Mouse (Mus musculus): Measurements from ENCODE around the gene Usp12. TPM values are rescaled to one million over a fixed set of nuclear protein-coding genes. Genes with fewer than 3 reads are reported as not detected.

Gene Usp12
- polyA plus RNA-seq, 1 experiment from 2014 or later, result 24.2 TPM

GRCm38 (mm10) chr5:146705411-146705810 is 89.4 kb downstream of the Usp12 start:
- Histone ChIP-seq H3K4me1 (no peaks in the 10 kb centered on the region), H3K9me3 (peaks cover 5% of the 10 kb centered on the region; the same call in 1 of the 2 replicates), H3K4me2 (replicated peaks) (no peak overlapping the region), H3K36me3 (no peaks in the 10 kb centered on the region), H3K9ac (no peak overlapping the region), H3K27me3 (replicated peaks) (no peaks in the 10 kb centered on the region), H3K27ac (no peak overlapping the region), H3K4me3 (no peak overlapping the region)
- 81% methylated on average over 6 of the region's 6 CpGs for WGBS
- no peak for ATAC-seq (ENCODE audit: low FRiP score, low read depth)

GRCm38 (mm10) chr5:146704241-146704640 is 90.6 kb downstream of the Usp12 start:
- Histone ChIP-seq H3K36me3 (no peaks in the 10 kb centered on the region), H3K4me3 (no peak overlapping the region), H3K9me3 (peaks cover 5% of the 10 kb centered on the region; the same call in 1 of the 2 replicates), H3K4me2 (replicated peaks) (no peak overlapping the region), H3K27me3 (replicated peaks) (no peaks in the 10 kb centered on the region), H3K9ac (no peak overlapping the region), H3K27ac (no peak overlapping the region), H3K4me1 (no peaks in the 10 kb centered on the region)
- ATAC-seq (ENCODE audit: low FRiP score, low read depth), result no peak
- WGBS, result 94% methylated on average over 4 of the region's 4 CpGs

- Histone ChIP-seq H3K9ac (no peak overlapping the region), H3K36me3 (no peaks in the 10 kb centered on the region), H3K27me3 (replicated peaks) (no peaks in the 10 kb centered on the region), H3K4me1 (no peaks in the 10 kb centered on the region), H3K4me2 (replicated peaks) (no peak overlapping the region), H3K27ac (no peak overlapping the region), H3K4me3 (no peak overlapping the region), H3K9me3 (peaks cover 5% of the 10 kb centered on the region; the same call in 1 of the 2 replicates)
- ATAC-seq (ENCODE audit: low FRiP score, low read depth), result no peak
- whole genome bisulfite sequencing, result 76% methylated on average over 8 of the region's 8 CpGs
Observed at GRCm38 (mm10) chr5:146703710-146704121, 91.1 kb downstream of the Usp12 start.

- 83% methylated on average over 10 of the region's 10 CpGs for WGBS
- H3K4me3 ChIP-seq, result no peak overlapping the region
- no peak overlapping the region for H3K27ac ChIP-seq
- no peaks in the 10 kb centered on the region for H3K27me3 ChIP-seq (replicated peaks)
- no peak overlapping the region for H3K4me2 ChIP-seq (replicated peaks)
- no peak overlapping the region for H3K9ac ChIP-seq
- no peaks in the 10 kb centered on the region for H3K36me3 ChIP-seq
- peaks cover 5% of the 10 kb centered on the region; the same call in 1 of the 2 replicates for H3K9me3 ChIP-seq
- H3K4me1 ChIP-seq, result no peaks in the 10 kb centered on the region
- no peak for ATAC-seq (ENCODE audit: low FRiP score, low read depth)
Observed at GRCm38 (mm10) chr5:146700099-146700498, 94.7 kb downstream of the Usp12 start.

DNA sequence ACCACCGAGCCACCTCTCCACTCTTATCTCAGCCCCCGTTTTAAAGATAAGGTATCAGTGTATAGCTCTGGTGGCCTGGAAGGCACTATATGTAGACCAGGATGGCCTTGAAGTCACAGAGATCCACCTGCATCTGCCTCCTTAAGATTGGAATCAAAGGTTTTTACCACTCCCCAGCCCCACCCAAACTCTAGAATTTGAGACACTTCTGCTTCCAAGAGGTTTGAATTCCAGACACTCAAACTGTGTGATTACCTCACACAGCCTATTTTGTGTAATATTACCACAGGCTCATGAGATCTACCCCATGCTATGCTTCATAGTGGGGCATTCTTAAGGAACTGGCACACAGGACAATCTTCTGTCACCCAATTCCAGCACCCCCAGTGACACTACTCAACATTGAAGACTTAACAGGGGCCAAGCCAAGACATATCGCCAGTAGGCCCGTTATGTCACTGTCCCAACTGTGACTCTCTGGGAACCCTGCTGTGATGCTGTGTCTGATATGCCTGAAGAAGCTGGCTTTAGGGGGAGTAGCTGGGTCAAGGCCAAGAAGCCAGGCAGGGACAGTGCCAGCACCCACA is 95.3 kb downstream of the Usp12 start:
- Histone ChIP-seq H3K4me2 (replicated peaks) (no peak overlapping the region), H3K4me1 (no peaks in the 10 kb centered on the region), H3K9me3 (peaks cover 5% of the 10 kb centered on the region; the same call in 1 of the 2 replicates), H3K36me3 (no peaks in the 10 kb centered on the region), H3K27ac (no peak overlapping the region), H3K4me3 (no peak overlapping the region), H3K27me3 (replicated peaks) (no peaks in the 10 kb centered on the region), H3K9ac (no peak overlapping the region)
- WGBS, result 78% methylated on average over 4 of the region's 4 CpGs
- no peak for ATAC-seq (ENCODE audit: low FRiP score, low read depth)

GRCm38 (mm10) chr5:146695543-146695942 is 99.3 kb downstream of the Usp12 start:
- Histone ChIP-seq H3K27ac (no peak overlapping the region), H3K9ac (no peak overlapping the region), H3K4me3 (no peak overlapping the region), H3K27me3 (replicated peaks) (no peaks in the 10 kb centered on the region), H3K4me2 (replicated peaks) (no peak overlapping the region), H3K36me3 (no peaks in the 10 kb centered on the region), H3K4me1 (0 out of 2 replicates have a peak, but pooled peaks cover 5% of the 10 kb centered on the region), H3K9me3 (no peaks in the 10 kb centered on the region)
- WGBS, result 62% methylated on average over 5 of the region's 5 CpGs
- ATAC-seq (ENCODE audit: low FRiP score, low read depth), result no peak

GRCm38 (mm10) chr5:146692976-146693361 is 101.8 kb downstream of the Usp12 start:
- H3K36me3 ChIP-seq, result no peaks in the 10 kb centered on the region
- 71% methylated on average over 5 of the region's 5 CpGs for WGBS
- H3K4me1 ChIP-seq, result 0 out of 2 replicates have a peak, but pooled peaks cover 5% of the 10 kb centered on the region
- H3K9me3 ChIP-seq, result no peaks in the 10 kb centered on the region
- no peak overlapping the region for H3K4me2 ChIP-seq (replicated peaks)
- no peak overlapping the region for H3K4me3 ChIP-seq
- no peak for ATAC-seq (ENCODE audit: low FRiP score, low read depth)
- no peaks in the 10 kb centered on the region; the same call in 1 of the 2 replicates for H3K27me3 ChIP-seq (replicated peaks)
- no peak overlapping the region for H3K9ac ChIP-seq
- H3K27ac ChIP-seq, result no peak overlapping the region

- no peaks in the 10 kb centered on the region for H3K9me3 ChIP-seq
- H3K4me3 ChIP-seq, result no peak overlapping the region
- no peaks in the 10 kb centered on the region for H3K36me3 ChIP-seq
- no peak overlapping the region for H3K27ac ChIP-seq
- no peak overlapping the region for H3K4me2 ChIP-seq (replicated peaks)
- H3K27me3 ChIP-seq (replicated peaks), result no peaks in the 10 kb centered on the region; the same call in 1 of the 2 replicates
- H3K9ac ChIP-seq, result no peak overlapping the region
- 33% methylated on average over 7 of the region's 7 CpGs for WGBS
- no peak for ATAC-seq (ENCODE audit: low FRiP score, low read depth)
- H3K4me1 ChIP-seq, result 0 out of 2 replicates have a peak, but pooled peaks cover 5% of the 10 kb centered on the region
Observed at GRCm38 (mm10) chr5:146692361-146692975, 102.3 kb downstream of the Usp12 start.

DNA sequence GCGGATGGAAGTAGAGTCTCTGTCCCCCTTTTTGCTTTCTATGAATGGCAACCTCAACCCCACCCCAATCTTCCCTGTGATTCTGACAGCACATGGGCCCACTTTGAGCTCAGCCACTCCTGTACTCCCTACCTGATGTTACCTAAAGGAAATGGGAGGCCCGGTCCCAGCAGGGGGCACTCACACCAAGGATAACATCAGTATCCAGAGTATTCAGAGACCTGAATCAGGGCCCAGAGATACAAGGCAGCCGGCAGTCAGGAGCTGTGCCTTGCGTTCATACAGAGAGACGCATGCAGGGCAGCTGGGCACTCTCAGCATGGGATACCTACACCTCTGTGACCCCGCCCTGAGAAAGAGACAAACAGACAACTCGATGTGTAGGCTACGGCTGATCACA is 103.1 kb downstream of the Usp12 start:
- ATAC-seq (ENCODE audit: low FRiP score, low read depth), result no peak
- Histone ChIP-seq H3K4me2 (replicated peaks) (no peak overlapping the region), H3K9ac (no peak overlapping the region), H3K9me3 (no peaks in the 10 kb centered on the region), H3K4me3 (no peak overlapping the region), H3K27me3 (replicated peaks) (peaks cover 4% of the 10 kb centered on the region; the same call in 1 of the 2 replicates), H3K4me1 (0 out of 2 replicates have a peak, but pooled peaks cover 5% of the 10 kb centered on the region), H3K27ac (no peak overlapping the region), H3K36me3 (no peaks in the 10 kb centered on the region)
- 65% methylated on average over 8 of the region's 8 CpGs for WGBS

DNA sequence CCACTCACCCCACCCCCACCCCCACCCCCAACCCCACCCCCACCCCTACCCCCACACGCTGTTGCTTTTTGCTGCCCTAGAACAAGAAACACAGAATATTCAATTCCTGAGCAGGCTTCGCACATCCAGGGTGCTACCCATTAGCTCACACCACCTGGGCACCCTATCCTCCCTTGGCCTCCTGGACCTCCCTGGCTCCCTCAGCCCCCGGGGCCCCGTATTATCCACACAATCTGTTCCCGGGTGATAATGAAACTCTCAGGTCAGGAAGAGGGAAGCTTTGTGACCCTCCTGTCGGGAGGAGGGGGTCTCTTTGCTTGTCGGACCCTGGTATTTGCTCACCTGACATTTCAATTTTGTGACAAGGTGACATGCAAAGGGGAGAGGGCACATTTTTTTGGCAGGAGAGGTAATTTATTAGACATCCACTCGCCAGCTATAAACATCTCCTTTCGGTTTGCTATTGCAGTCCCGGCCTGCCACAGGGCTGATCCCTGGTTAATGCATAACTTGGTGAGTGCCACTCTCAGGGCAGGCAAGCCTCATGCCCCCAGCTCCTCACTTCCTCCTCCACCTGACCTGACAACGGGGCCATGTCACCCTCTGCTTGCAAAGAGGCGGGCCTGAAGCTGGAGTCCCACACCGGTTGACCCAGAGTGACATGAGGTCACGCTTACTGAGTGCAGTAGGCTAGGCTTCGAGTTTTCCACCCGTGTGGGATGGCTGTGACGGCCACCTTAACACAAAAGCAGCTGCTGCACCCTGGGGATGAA is 107.1 kb downstream of the Usp12 start:
- H3K36me3 ChIP-seq, result no peaks in the 10 kb centered on the region
- H3K4me2 ChIP-seq (replicated peaks), result no peak overlapping the region
- no peak for ATAC-seq (ENCODE audit: low FRiP score, low read depth)
- H3K9me3 ChIP-seq, result no peaks in the 10 kb centered on the region
- no peak overlapping the region for H3K4me3 ChIP-seq
- H3K4me1 ChIP-seq, result peaks cover 13% of the 10 kb centered on the region
- H3K9ac ChIP-seq, result no peak overlapping the region
- H3K27ac ChIP-seq, result no peak overlapping the region
- 34% methylated on average over 17 of the region's 17 CpGs for WGBS
- H3K27me3 ChIP-seq (replicated peaks), result peaks cover 4% of the 10 kb centered on the region; the same call in 1 of the 2 replicates

- Histone ChIP-seq H3K4me2 (replicated peaks) (no peak overlapping the region), H3K36me3 (no peaks in the 10 kb centered on the region), H3K4me1 (peaks cover 9% of the 10 kb centered on the region), H3K27ac (no peak overlapping the region), H3K27me3 (replicated peaks) (peaks cover 4% of the 10 kb centered on the region; the same call in 1 of the 2 replicates), H3K9me3 (no peaks in the 10 kb centered on the region), H3K9ac (no peak overlapping the region), H3K4me3 (no peak overlapping the region)
- WGBS, result 81% methylated on average over 12 of the region's 12 CpGs
- no peak for ATAC-seq (ENCODE audit: low FRiP score, low read depth)
Observed at GRCm38 (mm10) chr5:146686954-146687353, 107.9 kb downstream of the Usp12 start.
